ENCODE assay signal across 9 mouse cellular contexts in the genomic region with DNA sequence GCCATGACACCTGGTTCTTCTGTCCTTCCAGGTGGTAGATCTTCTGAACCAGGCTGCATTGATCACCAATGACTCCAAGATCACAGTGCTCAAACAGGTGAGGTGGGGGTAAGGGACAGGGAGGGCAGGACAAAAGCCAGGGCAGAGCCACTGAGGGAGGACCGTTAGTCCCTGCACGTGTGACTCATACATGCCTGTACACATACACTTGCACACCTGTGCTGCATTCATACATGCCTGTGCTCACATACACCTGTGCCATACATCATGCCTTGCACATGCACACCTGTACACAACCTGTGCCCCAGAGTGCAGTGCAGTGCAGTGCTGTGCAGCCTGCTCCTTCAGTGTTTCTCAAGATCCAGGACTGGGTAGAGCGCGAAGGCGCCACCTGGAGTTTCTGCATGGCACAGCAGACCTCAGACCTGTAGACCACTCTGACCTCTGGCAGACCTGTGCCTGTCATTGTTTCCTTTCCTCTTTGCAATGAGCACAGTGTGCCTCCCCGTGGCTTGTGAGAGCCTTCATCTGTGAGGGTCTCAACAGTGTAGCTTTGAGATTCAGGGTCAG. TPM values are rescaled to one million over a fixed set of nuclear protein-coding genes. Genes with fewer than 3 reads are reported as not detected.
DNase-seq lines count a peak whose midpoint lies in the region; ATAC-seq and TF ChIP-seq lines count a peak whose summit lies in the region.
"Had no signal": no experiment of that assay in that cellular context is flagged by ENCODE, and none has a peak within 500 bp of the region (broad histone marks: within the 10 kb centered on the region; RNA-seq: fewer than 3 reads in every experiment).

No protein-coding gene starts in this region.

- H3K36me3 ChIP-seq in heart, embryonic 15.5 days: peaks cover 46% of the 10 kb centered on the region
- peaks cover 40% of the 10 kb centered on the region for H3K36me3 ChIP-seq in kidney, postnatal 0 days (ENCODE audit: insufficient read depth, low read length)

- DNase-seq in adrenal gland, adult 2 months: peak; percentile 64
- DNase-seq in adrenal gland, adult 8-10 months: no peak
- DNase-seq in 3T3-L1 (ENCODE audit: low read depth, low spot score): peak; percentile 64
- peak; percentile 68 for DNase-seq in brain, adult 2 months (ENCODE audit: low read depth, low spot score)
- DNase-seq in kidney, postnatal 0 days (ENCODE audit: low spot score): peak; percentile 70
- DNase-seq in mesoderm, embryonic 11.5 days (ENCODE audit: low read depth, low spot score): peak; percentile 68
- peak; percentile 31 to 32 for DNase-seq in thymus, adult 18-20 months

- no peaks in the 10 kb centered on the region for H3K27me3 ChIP-seq in heart, embryonic 15.5 days
- no peaks in the 10 kb centered on the region for H3K27me3 ChIP-seq in kidney, postnatal 0 days (ENCODE audit: insufficient read depth, low read length)

- WGBS in heart, embryonic 15.5 days: 67% methylated on average over 6 of the region's 6 CpGs
- 62% methylated on average over 6 of the region's 6 CpGs for WGBS in kidney, postnatal 0 days

- H3K4me3 ChIP-seq in heart, embryonic 15.5 days: no peak overlapping the region
- no peak overlapping the region for H3K4me3 ChIP-seq in kidney, postnatal 0 days (replicated peaks; ENCODE audit: low read depth, low read length)

- 0 out of 2 replicates have a peak, but pooled peaks have one; percentile 11 for ATAC-seq in heart, embryonic 15.5 days (replicated peaks; ENCODE audit: insufficient number of reproducible peaks, insufficient read depth, low FRiP score, low read depth)
- peak; percentile 55 for ATAC-seq in kidney, postnatal 0 days (replicated peaks; ENCODE audit: low FRiP score, low read depth)

- H3K4me2 ChIP-seq in heart, embryonic 15.5 days: no peak overlapping the region
- H3K4me2 ChIP-seq in kidney, postnatal 0 days (ENCODE audit: low read length): no peak overlapping the region

- H3K9ac ChIP-seq in heart, embryonic 15.5 days: no peak overlapping the region
- H3K9ac ChIP-seq in kidney, postnatal 0 days (ENCODE audit: low read depth, low read length): no peak overlapping the region

- no peaks in the 10 kb centered on the region for H3K9me3 ChIP-seq in heart, embryonic 15.5 days (replicated peaks)
- no peaks in the 10 kb centered on the region for H3K9me3 ChIP-seq in kidney, postnatal 0 days (replicated peaks; ENCODE audit: low read length)

- H3K4me1 ChIP-seq in heart, embryonic 15.5 days (replicated peaks): peaks cover 19% of the 10 kb centered on the region
- H3K4me1 ChIP-seq in kidney, postnatal 0 days (replicated peaks; ENCODE audit: insufficient read depth, low read length): 0 out of 2 replicates have a peak, but pooled peaks cover 9% of the 10 kb centered on the region

- TF ChIP-seq CTCF in kidney, postnatal 0 days (IDR thresholded peaks at IDR 0.05; ENCODE audit: low read depth): peak; percentile 76

- no peak overlapping the region for H3K27ac ChIP-seq in heart, embryonic 15.5 days
- H3K27ac ChIP-seq in kidney, postnatal 0 days: no peak overlapping the region

RNA-seq across cellular contexts. Expression of a gene that starts 5.0 kb away (rescaled TPM):
- total RNA-seq in adrenal gland, adult 2 months (2021): 100 to 1,000 TPM in 1 of 2 experiments, 10 to 100 TPM in 1; 94.4 to 103 TPM
- 123 and 159 TPM in 2 replicates for polyA plus RNA-seq in adrenal gland, adult 2 months (2012; rRNA removed)
- 100 to 1,000 TPM; 110 to 113 (median 111) TPM for total RNA-seq in adrenal gland, adult 8-10 months (2022)
- polyA plus RNA-seq in heart, embryonic 15.5 days (2015; fragmentation: Nextera tagmentation; extraction: Ambion mirVana): 19.6 and 27.3 TPM in 2 replicates
- polyA plus RNA-seq in kidney, postnatal 0 days (2015; fragmentation: Nextera tagmentation; extraction: Ambion mirVana): 16.6 and 17.6 TPM in 2 replicates

RNA-seq across cellular contexts. Expression of a gene that starts 5.8 kb away (rescaled TPM):
- total RNA-seq in adrenal gland, adult 2 months (2021): not detected
- 0.08 and 0.24 TPM in 2 replicates for polyA plus RNA-seq in adrenal gland, adult 2 months (2012; rRNA removed)
- total RNA-seq in adrenal gland, adult 8-10 months (2022): under 1 TPM in 1 of 4 experiments, not detected in 3; 0.12 TPM
- polyA plus RNA-seq in heart, embryonic 15.5 days (2015; fragmentation: Nextera tagmentation; extraction: Ambion mirVana): 0.14 and 0.61 TPM in 2 replicates
- 0.53 and 0.57 TPM in 2 replicates for polyA plus RNA-seq in kidney, postnatal 0 days (2015; fragmentation: Nextera tagmentation; extraction: Ambion mirVana)
- total RNA-seq: left cerebral cortex, postnatal 10 days had no signal

RNA-seq across cellular contexts. Expression of a gene that starts 25.3 kb away (rescaled TPM):
- not detected for total RNA-seq in adrenal gland, adult 2 months (2021)
- not detected in 2 replicates for polyA plus RNA-seq in adrenal gland, adult 2 months (2012; rRNA removed)
- total RNA-seq in adrenal gland, adult 8-10 months (2022): under 1 TPM in 1 of 4 experiments, not detected in 3; 0.24 TPM
- polyA plus RNA-seq in heart, embryonic 15.5 days (2015; fragmentation: Nextera tagmentation; extraction: Ambion mirVana): not detected in 2 replicates
- polyA plus RNA-seq in kidney, postnatal 0 days (2015; fragmentation: Nextera tagmentation; extraction: Ambion mirVana): not detected in 2 replicates

RNA-seq across cellular contexts. Expression of a gene that starts 25.3 kb away (rescaled TPM):
- total RNA-seq in adrenal gland, adult 2 months (2021): 10 to 100 TPM; 36.8 to 44.3 TPM
- 74.8 and 78.3 TPM in 2 replicates for polyA plus RNA-seq in adrenal gland, adult 2 months (2012; rRNA removed)
- total RNA-seq in adrenal gland, adult 8-10 months (2022): 10 to 100 TPM; 49.0 to 52.8 (median 50.9) TPM
- polyA plus RNA-seq in heart, embryonic 15.5 days (2015; fragmentation: Nextera tagmentation; extraction: Ambion mirVana): 11.5 and 17.6 TPM in 2 replicates
- 15.2 and 17.3 TPM in 2 replicates for polyA plus RNA-seq in kidney, postnatal 0 days (2015; fragmentation: Nextera tagmentation; extraction: Ambion mirVana)

RNA-seq across cellular contexts. Expression of a gene that starts 38.1 kb away (rescaled TPM):
- total RNA-seq in adrenal gland, adult 2 months (2021): 10 to 100 TPM in 1 of 2 experiments, 1 to 10 TPM in 1; 8.9 to 16.8 TPM
- 36.5 and 39.8 TPM in 2 replicates for polyA plus RNA-seq in adrenal gland, adult 2 months (2012; rRNA removed)
- total RNA-seq in adrenal gland, adult 8-10 months (2022): 10 to 100 TPM; 11.4 to 18.0 (median 15.5) TPM
- polyA plus RNA-seq in heart, embryonic 15.5 days (2015; fragmentation: Nextera tagmentation; extraction: Ambion mirVana): 2.2 and 2.3 TPM in 2 replicates
- 3.3 and 3.6 TPM in 2 replicates for polyA plus RNA-seq in kidney, postnatal 0 days (2015; fragmentation: Nextera tagmentation; extraction: Ambion mirVana)
